Mouse (Mus musculus) liver, postnatal 0 days (tissue): ENCODE data around the gene Fscn3.

Experiments used
- CTCF ChIP-seq: sonication (generic); IDR thresholded peaks from 2 replicates; pipeline ENCODE4 v1.5.1; 2016; ENCODE audit warnings: antibody characterized with exemption, low read depth
- EP300 ChIP-seq: IDR thresholded peaks from 2 replicates; pipeline ENCODE4 v1.6.1; 2016; ENCODE audit warnings: antibody characterized with exemption, low read depth, mild to moderate bottlenecking

DNA sequence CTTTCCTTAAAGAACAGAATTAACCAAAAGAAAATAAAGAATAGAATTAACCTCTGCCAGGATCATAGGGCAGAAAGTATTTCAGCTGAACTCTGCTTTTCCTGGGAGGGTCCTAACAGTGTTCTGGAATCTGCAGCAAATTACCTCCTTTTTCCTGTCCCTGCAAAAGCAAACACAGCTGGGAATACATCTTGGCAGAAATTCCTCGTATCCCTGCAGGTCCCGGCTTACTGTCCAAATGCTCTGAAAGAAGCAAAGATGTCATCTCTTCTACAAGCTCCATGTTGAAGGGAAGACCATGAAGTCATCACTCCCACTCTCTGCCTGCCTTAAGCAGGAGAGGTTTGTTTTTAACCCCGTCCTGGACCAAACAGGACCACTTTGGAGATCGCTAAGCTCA lies 10.6 kb upstream of the Fscn3 start:
- no peak for TF ChIP-seq CTCF
- TF ChIP-seq EP300, result no peak
